Mouse (Mus musculus): Measurements from ENCODE around the gene Tbc1d5. TPM values are rescaled to one million over a fixed set of nuclear protein-coding genes. Genes with fewer than 3 reads are reported as not detected.
A peak's percentile ranks its signal among the peaks of the same experiment; 100 is the strongest.

Gene Tbc1d5
- polyA plus RNA-seq (2016; fragmentation: Nextera tagmentation; extraction: Ambion mirVana): 11.0 and 11.8 TPM in 2 replicates

DNA sequence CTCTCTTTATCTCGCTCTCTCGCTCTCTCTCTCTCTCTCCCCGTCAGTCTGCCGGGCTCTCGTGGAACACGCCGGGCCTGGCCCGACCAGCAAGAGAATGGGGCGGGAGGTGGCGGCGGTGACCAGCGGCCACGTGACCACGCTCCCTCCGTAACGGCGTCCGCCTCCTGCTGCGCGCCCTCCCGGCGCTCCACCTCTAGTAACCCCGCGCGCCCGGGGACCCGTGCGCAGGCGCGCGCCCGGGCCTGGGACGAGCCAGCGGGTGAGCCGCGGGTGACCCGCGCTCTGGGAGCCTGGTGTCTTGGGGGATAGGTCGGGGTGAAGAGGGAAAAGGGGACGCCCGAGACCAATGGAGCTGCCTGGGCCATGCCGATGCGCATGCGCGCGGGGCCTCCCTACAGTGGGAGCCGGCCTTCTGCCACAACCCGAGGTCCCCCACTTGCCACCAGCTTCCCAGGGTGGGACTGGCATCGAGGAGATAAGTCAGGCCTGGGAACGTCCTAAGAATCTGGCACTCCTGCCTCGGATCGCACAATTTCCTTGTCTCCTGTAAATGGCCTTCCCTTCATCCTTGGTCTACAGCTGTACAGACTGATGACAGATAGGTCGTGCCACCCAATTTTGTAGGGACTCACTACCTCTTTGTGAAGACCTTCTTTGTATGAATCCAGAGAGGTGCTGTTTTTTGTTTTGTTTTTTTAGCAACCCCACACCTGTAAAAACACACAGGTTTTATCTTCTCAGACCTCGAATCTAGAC is at the start of gene Tbc1d5:
Gene Tbc1d5, minus strand, starts transcription at position 158 of the 759 bp plus-strand sequence.
- peak within 1 kb of the TSS; percentile 99 for H3K27ac ChIP-seq (replicated peaks)
- no peaks in the 10 kb centered on the region for H3K27me3 ChIP-seq (replicated peaks; ENCODE audit: low read depth, poor library complexity, severe bottlenecking)
- no peaks in the 10 kb centered on the region for H3K36me3 ChIP-seq (replicated peaks)
- WGBS: 2% methylated on average over 54 of the region's 54 CpGs
- H3K4me3 ChIP-seq: peak within 1 kb of the TSS; percentile 86
- peak; percentile 93 for DNase-seq (ENCODE audit: low spot score)
- no peaks in the 10 kb centered on the region for H3K9me3 ChIP-seq
- H3K4me1 ChIP-seq: peaks cover 13% of the 10 kb centered on the region

DNA sequence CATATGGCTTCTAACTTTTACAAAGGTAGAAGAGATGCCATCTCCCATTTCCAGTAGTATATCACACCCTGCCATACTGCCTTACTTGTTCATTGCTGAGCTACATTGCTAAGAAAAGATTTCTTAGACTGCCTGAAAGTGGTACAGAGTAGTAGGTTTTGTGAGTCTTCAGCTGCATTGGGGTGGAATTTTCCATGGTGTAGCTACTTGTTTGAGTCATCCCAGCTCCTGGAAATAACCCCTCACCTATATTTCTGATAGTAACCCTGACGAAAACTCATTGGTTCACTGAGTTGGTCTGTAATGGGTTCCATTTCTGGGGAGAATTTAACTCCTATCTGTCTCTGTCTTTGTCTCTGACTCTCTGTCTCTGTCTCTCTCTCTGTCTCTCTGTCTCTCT is 46.9 kb upstream of the Tbc1d5 start:
- Histone ChIP-seq H3K4me3 (no peak overlapping the region), H3K4me1 (no peaks in the 10 kb centered on the region), H3K27me3 (replicated peaks; ENCODE audit: low read depth, poor library complexity, severe bottlenecking) (no peaks in the 10 kb centered on the region), H3K27ac (replicated peaks) (no peak overlapping the region), H3K9me3 (no peaks in the 10 kb centered on the region), H3K36me3 (replicated peaks) (no peaks in the 10 kb centered on the region)
- 96% methylated on average over 1 of the region's 1 CpGs for WGBS
- DNase-seq (ENCODE audit: low spot score): no peak

DNA sequence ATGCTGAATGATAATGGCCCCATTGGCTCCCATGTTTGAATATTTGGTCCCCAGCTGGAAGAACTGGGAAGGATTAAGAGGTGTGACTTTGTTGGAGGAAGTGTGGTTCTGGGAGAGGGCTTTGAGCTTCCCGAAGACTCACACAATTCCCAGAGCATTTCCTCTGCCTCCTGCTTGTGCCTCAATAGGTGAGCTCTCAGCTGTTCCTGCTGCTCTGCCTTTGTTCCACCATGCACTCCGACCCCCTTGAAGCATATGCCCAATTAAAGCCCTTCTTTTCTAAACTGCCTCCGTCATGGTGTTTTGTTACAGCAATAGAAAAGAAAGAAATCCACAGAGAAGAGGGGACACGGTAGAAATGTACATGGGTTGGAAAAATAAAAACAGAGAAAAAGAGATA is 44.0 kb upstream of the Tbc1d5 start:
- no peaks in the 10 kb centered on the region for H3K27me3 ChIP-seq (replicated peaks; ENCODE audit: low read depth, poor library complexity, severe bottlenecking)
- WGBS: 31% methylated on average over 4 of the region's 4 CpGs
- H3K4me1 ChIP-seq: no peaks in the 10 kb centered on the region
- DNase-seq (ENCODE audit: low spot score): no peak
- no peaks in the 10 kb centered on the region for H3K9me3 ChIP-seq
- H3K36me3 ChIP-seq (replicated peaks): no peaks in the 10 kb centered on the region
- H3K27ac ChIP-seq (replicated peaks): no peak overlapping the region
- no peak overlapping the region for H3K4me3 ChIP-seq

DNA sequence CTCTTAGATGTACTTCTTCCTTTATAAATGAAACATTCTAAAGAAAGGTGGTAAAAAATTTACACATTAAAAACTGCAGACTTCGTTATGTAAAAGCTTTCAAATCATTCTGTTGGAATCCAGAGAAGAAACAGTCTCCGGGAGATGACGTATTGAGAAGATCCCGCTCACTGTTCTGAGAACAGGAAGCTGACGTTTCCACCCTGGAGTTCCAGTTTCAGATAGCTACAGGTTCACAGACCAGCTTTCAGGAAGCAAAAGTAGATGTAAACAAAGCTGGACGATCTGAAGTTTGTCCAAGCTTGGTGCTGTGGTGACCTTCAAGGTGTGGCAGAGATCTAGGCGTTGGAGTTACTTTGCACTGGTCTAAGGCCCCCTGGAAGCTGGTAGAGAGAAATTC is 41.9 kb upstream of the Tbc1d5 start:
- H3K4me1 ChIP-seq: no peaks in the 10 kb centered on the region
- H3K9me3 ChIP-seq: no peaks in the 10 kb centered on the region
- WGBS: 82% methylated on average over 7 of the region's 7 CpGs

DNA sequence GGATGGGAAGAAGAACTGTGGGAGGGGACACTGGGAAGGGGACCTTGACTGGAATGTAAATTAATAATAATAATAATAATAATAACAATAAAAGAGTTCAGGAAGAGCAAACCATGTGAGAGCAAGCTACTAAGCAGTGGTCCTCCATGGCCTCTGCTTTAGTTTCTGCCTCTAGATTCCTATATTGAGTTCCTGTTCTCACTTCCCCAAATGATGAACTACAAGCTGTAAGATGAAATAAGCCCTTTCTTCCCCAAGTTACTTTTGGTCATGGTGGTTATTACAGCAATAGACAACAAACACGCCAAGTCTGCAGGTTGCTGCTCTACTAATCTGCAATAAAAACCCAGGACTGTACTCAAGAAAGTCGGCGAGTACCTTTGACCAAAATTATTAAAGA is 40.7 kb upstream of the Tbc1d5 start:
- H3K4me3 ChIP-seq: no peak overlapping the region
- no peaks in the 10 kb centered on the region for H3K36me3 ChIP-seq (replicated peaks)
- no peaks in the 10 kb centered on the region for H3K4me1 ChIP-seq
- H3K27me3 ChIP-seq (replicated peaks; ENCODE audit: low read depth, poor library complexity, severe bottlenecking): no peaks in the 10 kb centered on the region
- DNase-seq (ENCODE audit: low spot score): no peak
- WGBS: 90% methylated on average over 3 of the region's 3 CpGs
- no peak overlapping the region for H3K27ac ChIP-seq (replicated peaks)
- no peaks in the 10 kb centered on the region for H3K9me3 ChIP-seq

More for the DNA sequence above, 41.9 kb upstream of the Tbc1d5 start:
- Histone ChIP-seq H3K27me3 (replicated peaks; ENCODE audit: low read depth, poor library complexity, severe bottlenecking) (no peaks in the 10 kb centered on the region), H3K4me3 (no peak overlapping the region), H3K27ac (replicated peaks) (no peak overlapping the region), H3K36me3 (replicated peaks) (no peaks in the 10 kb centered on the region)
- no peak for DNase-seq (ENCODE audit: low spot score)

- H3K27me3 ChIP-seq (replicated peaks; ENCODE audit: low read depth, poor library complexity, severe bottlenecking): no peaks in the 10 kb centered on the region
- H3K27ac ChIP-seq (replicated peaks): no peak overlapping the region
- H3K9me3 ChIP-seq: no peaks in the 10 kb centered on the region
- no peak for DNase-seq (ENCODE audit: low spot score)
- no peak overlapping the region for H3K4me3 ChIP-seq
- WGBS: 93% methylated on average over 6 of the region's 6 CpGs
- no peaks in the 10 kb centered on the region for H3K4me1 ChIP-seq
- H3K36me3 ChIP-seq (replicated peaks): no peaks in the 10 kb centered on the region
These were observed 37.3 kb upstream of the Tbc1d5 start for GRCm38 (mm10) chr17:51216426-51216825.

- Histone ChIP-seq H3K4me3 (no peak overlapping the region), H3K27me3 (replicated peaks; ENCODE audit: low read depth, poor library complexity, severe bottlenecking) (no peaks in the 10 kb centered on the region), H3K27ac (replicated peaks) (no peak overlapping the region), H3K4me1 (no peaks in the 10 kb centered on the region), H3K36me3 (replicated peaks) (no peaks in the 10 kb centered on the region), H3K9me3 (no peaks in the 10 kb centered on the region)
- 93% methylated on average over 2 of the region's 2 CpGs for WGBS
- no peak for DNase-seq (ENCODE audit: low spot score)
These were observed 30.4 kb upstream of the Tbc1d5 start for GRCm38 (mm10) chr17:51209565-51209964.

GRCm38 (mm10) chr17:51204643-51205042 is 25.5 kb upstream of the Tbc1d5 start:
- Histone ChIP-seq H3K36me3 (replicated peaks) (no peaks in the 10 kb centered on the region), H3K9me3 (no peaks in the 10 kb centered on the region), H3K4me3 (no peak overlapping the region), H3K27ac (replicated peaks) (no peak overlapping the region), H3K4me1 (no peaks in the 10 kb centered on the region), H3K27me3 (replicated peaks; ENCODE audit: low read depth, poor library complexity, severe bottlenecking) (no peaks in the 10 kb centered on the region)
- no peak for DNase-seq (ENCODE audit: low spot score)
- WGBS: 90% methylated on average over 2 of the region's 2 CpGs

DNA sequence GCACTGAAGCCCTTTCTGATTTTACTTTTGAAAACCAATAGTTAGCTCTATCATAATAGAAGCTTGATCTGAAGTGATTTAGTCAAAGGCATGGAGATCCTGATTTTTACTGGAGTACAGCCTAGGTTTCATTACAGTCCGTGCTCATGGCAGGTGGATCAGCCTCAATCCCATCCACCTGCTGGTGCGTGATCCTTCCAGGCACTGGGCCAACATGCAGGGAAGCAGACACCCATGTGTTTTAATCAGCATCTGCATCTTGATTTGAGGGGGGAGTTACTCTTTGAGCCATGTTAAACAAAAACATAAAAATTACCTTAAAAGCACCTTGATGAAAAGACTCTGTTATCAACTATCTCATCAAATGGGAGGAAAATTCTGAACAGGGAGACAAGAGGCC is 16.4 kb upstream of the Tbc1d5 start:
- H3K4me1 ChIP-seq: no peaks in the 10 kb centered on the region
- WGBS: 92% methylated on average over 2 of the region's 2 CpGs
- no peak for DNase-seq (ENCODE audit: low spot score)

GRCm38 (mm10) chr17:51194787-51195186 is 15.6 kb upstream of the Tbc1d5 start:
- no peak overlapping the region for H3K27ac ChIP-seq (replicated peaks)
- WGBS: 87% methylated on average over 2 of the region's 2 CpGs
- DNase-seq (ENCODE audit: low spot score): no peak
- H3K27me3 ChIP-seq (replicated peaks; ENCODE audit: low read depth, poor library complexity, severe bottlenecking): no peaks in the 10 kb centered on the region
- H3K4me1 ChIP-seq: no peaks in the 10 kb centered on the region
- H3K4me3 ChIP-seq: no peak overlapping the region
- H3K36me3 ChIP-seq (replicated peaks): no peaks in the 10 kb centered on the region
- no peaks in the 10 kb centered on the region for H3K9me3 ChIP-seq

More for the DNA sequence above, 16.4 kb upstream of the Tbc1d5 start:
- H3K4me3 ChIP-seq: no peak overlapping the region
- H3K27ac ChIP-seq (replicated peaks): no peak overlapping the region
- no peaks in the 10 kb centered on the region for H3K36me3 ChIP-seq (replicated peaks)
- H3K27me3 ChIP-seq (replicated peaks; ENCODE audit: low read depth, poor library complexity, severe bottlenecking): no peaks in the 10 kb centered on the region
- no peaks in the 10 kb centered on the region for H3K9me3 ChIP-seq

- H3K36me3 ChIP-seq (replicated peaks): no peaks in the 10 kb centered on the region
- H3K9me3 ChIP-seq: no peaks in the 10 kb centered on the region
- DNase-seq (ENCODE audit: low spot score): no peak
- no peak overlapping the region for H3K4me3 ChIP-seq
- 92% methylated on average over 1 of the region's 1 CpGs for WGBS
- no peaks in the 10 kb centered on the region for H3K27me3 ChIP-seq (replicated peaks; ENCODE audit: low read depth, poor library complexity, severe bottlenecking)
- H3K4me1 ChIP-seq: no peaks in the 10 kb centered on the region
- H3K27ac ChIP-seq (replicated peaks): no peak overlapping the region
These were observed 12.2 kb upstream of the Tbc1d5 start for GRCm38 (mm10) chr17:51191381-51191780.

DNA sequence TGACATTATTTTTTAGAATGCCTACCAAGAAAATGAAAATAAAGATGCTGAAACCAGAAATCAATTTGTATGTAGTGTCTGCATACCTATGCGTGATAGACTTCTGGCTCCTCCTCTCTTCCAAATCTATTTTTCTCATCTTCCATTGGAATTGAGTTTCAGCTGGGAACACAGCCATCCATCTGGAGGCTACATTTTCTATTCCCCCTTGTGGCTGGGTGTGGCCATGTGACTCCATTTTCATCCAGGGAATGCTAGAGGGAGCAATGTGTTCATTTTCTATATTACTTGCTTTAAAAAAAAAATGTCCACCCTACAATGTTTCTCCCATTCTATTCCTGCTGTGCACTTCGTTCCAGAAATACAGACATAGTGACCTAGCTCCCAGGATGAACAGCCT is 3.6 kb upstream of the Tbc1d5 start:
- no peaks in the 10 kb centered on the region for H3K36me3 ChIP-seq (replicated peaks)
- H3K4me3 ChIP-seq: no peak overlapping the region
- DNase-seq (ENCODE audit: low spot score): no peak
- 87% methylated on average over 2 of the region's 2 CpGs for WGBS
- H3K27me3 ChIP-seq (replicated peaks; ENCODE audit: low read depth, poor library complexity, severe bottlenecking): no peaks in the 10 kb centered on the region
- H3K4me1 ChIP-seq: peaks cover 10% of the 10 kb centered on the region
- H3K27ac ChIP-seq (replicated peaks): no peak overlapping the region
- H3K9me3 ChIP-seq: no peaks in the 10 kb centered on the region

DNA sequence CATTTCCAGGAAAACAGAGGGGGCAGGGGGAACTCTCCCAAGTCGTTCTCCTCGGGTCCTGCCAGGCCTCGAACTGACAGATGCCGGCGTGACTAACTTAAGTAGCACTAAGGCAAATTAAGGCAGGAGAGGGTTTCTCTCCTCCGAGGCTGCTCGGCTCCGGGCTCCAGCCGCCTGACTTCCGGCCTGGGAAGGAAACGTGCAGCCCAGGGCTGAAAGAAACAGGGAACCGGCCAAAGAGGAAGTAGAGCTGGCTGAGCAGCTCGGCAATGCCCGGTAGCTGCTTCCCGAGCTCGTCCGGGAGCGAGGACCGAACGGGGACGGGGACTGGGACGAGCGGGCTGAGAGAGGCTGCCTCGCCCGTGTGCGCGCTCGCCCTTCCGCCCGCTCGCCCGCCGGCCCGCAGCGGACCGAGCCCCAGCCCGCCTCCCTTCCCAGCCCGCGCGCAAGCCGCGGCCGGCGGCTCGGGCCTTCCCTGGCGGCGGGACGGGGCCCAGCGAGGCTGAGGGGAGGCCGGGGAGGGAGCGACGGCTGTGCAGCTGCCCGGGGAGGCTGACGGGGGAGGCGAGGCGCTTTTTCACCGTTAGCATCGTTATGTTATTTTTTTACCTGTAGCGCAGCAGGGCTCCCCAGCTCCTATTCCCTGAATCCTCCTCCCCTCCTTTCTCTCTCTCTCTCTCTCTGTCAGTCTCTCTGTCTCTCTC is 509 bp downstream of the Tbc1d5 start:
- Histone ChIP-seq H3K36me3 (replicated peaks) (no peaks in the 10 kb centered on the region), H3K27ac (replicated peaks) (peak overlapping the region; percentile 99), H3K27me3 (replicated peaks; ENCODE audit: low read depth, poor library complexity, severe bottlenecking) (no peaks in the 10 kb centered on the region), H3K9me3 (no peaks in the 10 kb centered on the region), H3K4me3 (peak overlapping the region; percentile 86), H3K4me1 (peaks cover 13% of the 10 kb centered on the region)
- WGBS: 0% methylated on average over 59 of the region's 59 CpGs
- peak; percentile 80 for DNase-seq (ENCODE audit: low spot score)

Data from embryonic facial prominence, embryonic 10.5 days (tissue).